Mouse (Mus musculus) heart, embryonic 16.5 days (tissue): Measurements from ENCODE around the gene Ablim1. TPM values are rescaled to one million over a fixed set of nuclear protein-coding genes. Genes with fewer than 3 reads are reported as not detected.

Experiments
- ATAC-seq: fragments of 200-750 bp; cut with Nextera tagmentation; replicated peaks from 2 replicates; pipeline ENCODE4 v1.8.0; 2017; ENCODE audit warnings: moderate number of reproducible peaks; ENCODE audit not compliant: insufficient read depth, low FRiP score; ENCODE audit errors: extremely low read depth
- H3K27ac ChIP-seq: fragments of 300-500 bp; sonication (generic); 2 replicates; pipeline ENCODE4 v1.5.1; 2014; ENCODE audit warnings: mild to moderate bottlenecking, low read length, control low read depth, moderate library complexity
- H3K27me3 ChIP-seq: fragments of 300-500 bp; sonication (generic); 2 replicates; pipeline ENCODE4 v1.6.1; 2014; ENCODE audit warnings: low read length, mixed read lengths; ENCODE audit not compliant: control insufficient read depth, insufficient read depth
- H3K36me3 ChIP-seq: fragments of 300-500 bp; sonication (generic); 2 replicates; pipeline ENCODE4 v1.6.1; 2014; ENCODE audit not compliant: control insufficient read depth, insufficient read depth
- H3K4me1 ChIP-seq: fragments of 300-500 bp; sonication (generic); 2 replicates; pipeline ENCODE4 v1.6.1; 2014; ENCODE audit warnings: low read length, mixed read lengths; ENCODE audit not compliant: control insufficient read depth, insufficient read depth
- H3K4me2 ChIP-seq: fragments of 300-500 bp; sonication (generic); 2 replicates; pipeline ENCODE4 v1.6.1; 2014; ENCODE audit warnings: low read depth, mild to moderate bottlenecking, control low read depth, low read length
- H3K4me3 ChIP-seq: fragments of 300-500 bp; sonication (generic); 2 replicates; pipeline ENCODE4 v1.5.1; 2014; ENCODE audit warnings: mild to moderate bottlenecking, control low read depth, low read length
- H3K9ac ChIP-seq: fragments of 300-500 bp; sonication (generic); 2 replicates; pipeline ENCODE4 v1.6.1; 2014; ENCODE audit warnings: low read length, control low read depth
- H3K9me3 ChIP-seq: fragments of 300-500 bp; sonication (generic); replicated peaks from 2 replicates; pipeline ENCODE4 v1.6.1; 2016; ENCODE audit warnings: low read length; ENCODE audit not compliant: control insufficient read depth
- WGBS: fragments of 180-500 bp; shearing (Covaris S2); extraction: QIAGEN DNeasy Blood & Tissue Kit; methylation state at CpG from one replicate; pipeline ENCODE4 v1.1.7; 2014; 5-methylcytosine and 5-hydroxymethylcytosine counted together
- polyA plus RNA-seq: library from polyadenylated mRNA; unstranded; fragments of >200 nt; fragmentation: Nextera tagmentation; extraction: Ambion mirVana; gene quantifications from 2 replicates; pipeline ENCODE4 v1.2.1, GENCODE M21; 2015

Gene Ablim1
- polyA plus RNA-seq, 1 experiment from 2014 or later, result 72.6 TPM

GRCm38 (mm10) chr19:57236647-57237046, 78.1 kb downstream of the Ablim1 start:
- Histone ChIP-seq H3K4me2 (no peak overlapping the region), H3K4me3 (no peak overlapping the region), H3K27ac (no peak overlapping the region), H3K9ac (no peak overlapping the region), H3K9me3 (no peaks in the 10 kb centered on the region), H3K36me3 (no peaks in the 10 kb centered on the region), H3K4me1 (peaks cover 23% of the 10 kb centered on the region), H3K27me3 (no peaks in the 10 kb centered on the region)
- WGBS, result 79% methylated on average over 15 of the region's 15 CpGs
- ATAC-seq, result no peak

GRCm38 (mm10) chr19:57235931-57236330, 78.8 kb downstream of the Ablim1 start:
- no peak overlapping the region for H3K4me2 ChIP-seq
- ATAC-seq, result no peak
- no peaks in the 10 kb centered on the region for H3K9me3 ChIP-seq
- no peak overlapping the region for H3K27ac ChIP-seq
- no peaks in the 10 kb centered on the region for H3K27me3 ChIP-seq
- H3K9ac ChIP-seq, result no peak overlapping the region
- H3K36me3 ChIP-seq, result no peaks in the 10 kb centered on the region
- peaks cover 23% of the 10 kb centered on the region for H3K4me1 ChIP-seq
- 77% methylated on average over 2 of the region's 2 CpGs for WGBS
- no peak overlapping the region for H3K4me3 ChIP-seq

GRCm38 (mm10) chr19:57230996-57231395, 83.7 kb downstream of the Ablim1 start:
- no peaks in the 10 kb centered on the region for H3K4me1 ChIP-seq
- no peaks in the 10 kb centered on the region for H3K36me3 ChIP-seq
- WGBS, result 69% methylated on average over 4 of the region's 4 CpGs
- no peak overlapping the region for H3K9ac ChIP-seq
- no peaks in the 10 kb centered on the region for H3K9me3 ChIP-seq
- H3K27me3 ChIP-seq, result no peaks in the 10 kb centered on the region
- H3K4me3 ChIP-seq, result no peak overlapping the region
- no peak overlapping the region for H3K4me2 ChIP-seq
- no peak overlapping the region for H3K27ac ChIP-seq
- no peak for ATAC-seq

GRCm38 (mm10) chr19:57229161-57229560, 85.6 kb downstream of the Ablim1 start:
- Histone ChIP-seq H3K27me3 (no peaks in the 10 kb centered on the region), H3K4me2 (no peak overlapping the region), H3K27ac (no peak overlapping the region), H3K9me3 (no peaks in the 10 kb centered on the region), H3K36me3 (no peaks in the 10 kb centered on the region), H3K4me3 (no peak overlapping the region), H3K4me1 (no peaks in the 10 kb centered on the region), H3K9ac (no peak overlapping the region)
- ATAC-seq, result no peak
- WGBS, result 89% methylated on average over 3 of the region's 3 CpGs

GRCm38 (mm10) chr19:57228576-57228975, 86.1 kb downstream of the Ablim1 start:
- no peaks in the 10 kb centered on the region for H3K36me3 ChIP-seq
- H3K4me2 ChIP-seq, result no peak overlapping the region
- no peak overlapping the region for H3K9ac ChIP-seq
- peaks cover 4% of the 10 kb centered on the region for H3K4me1 ChIP-seq
- no peak overlapping the region for H3K4me3 ChIP-seq
- H3K27me3 ChIP-seq, result no peaks in the 10 kb centered on the region
- H3K9me3 ChIP-seq, result no peaks in the 10 kb centered on the region
- ATAC-seq, result no peak
- no peak overlapping the region for H3K27ac ChIP-seq
- 85% methylated on average over 4 of the region's 4 CpGs for WGBS

- H3K36me3 ChIP-seq, result no peaks in the 10 kb centered on the region
- no peak for ATAC-seq
- no peak overlapping the region for H3K4me2 ChIP-seq
- no peak overlapping the region for H3K9ac ChIP-seq
- no peaks in the 10 kb centered on the region for H3K9me3 ChIP-seq
- peaks cover 13% of the 10 kb centered on the region for H3K4me1 ChIP-seq
- no peak overlapping the region for H3K4me3 ChIP-seq
- H3K27ac ChIP-seq, result no peak overlapping the region
- H3K27me3 ChIP-seq, result no peaks in the 10 kb centered on the region
- 94% methylated on average over 5 of the region's 5 CpGs for WGBS
Measured at GRCm38 (mm10) chr19:57224390-57224789, 90.3 kb downstream of the Ablim1 start.

GRCm38 (mm10) chr19:57223686-57224085, 91.0 kb downstream of the Ablim1 start:
- H3K9ac ChIP-seq, result no peak overlapping the region
- no peak overlapping the region for H3K4me2 ChIP-seq
- no peaks in the 10 kb centered on the region for H3K36me3 ChIP-seq
- no peak for ATAC-seq
- no peaks in the 10 kb centered on the region for H3K27me3 ChIP-seq
- peak overlapping the region; percentile 28; the same call in 1 of the 2 replicates for H3K27ac ChIP-seq
- peaks cover 13% of the 10 kb centered on the region for H3K4me1 ChIP-seq
- H3K9me3 ChIP-seq, result no peaks in the 10 kb centered on the region
- no peak overlapping the region for H3K4me3 ChIP-seq
- WGBS, result 61% methylated on average over 3 of the region's 3 CpGs

GRCm38 (mm10) chr19:57222657-57223056, 92.1 kb downstream of the Ablim1 start:
- Histone ChIP-seq H3K4me1 (peaks cover 13% of the 10 kb centered on the region), H3K4me3 (no peak overlapping the region), H3K9ac (no peak overlapping the region), H3K36me3 (no peaks in the 10 kb centered on the region), H3K4me2 (no peak overlapping the region), H3K27me3 (no peaks in the 10 kb centered on the region), H3K9me3 (no peaks in the 10 kb centered on the region), H3K27ac (no peak overlapping the region)
- WGBS, result 97% methylated on average over 6 of the region's 6 CpGs
- ATAC-seq, result no peak

GRCm38 (mm10) chr19:57221684-57222235, 93.0 kb downstream of the Ablim1 start:
- H3K4me1 ChIP-seq, result peaks cover 13% of the 10 kb centered on the region

More at GRCm38 (mm10) chr19:57221684-57222235, 93.0 kb downstream of the Ablim1 start:
- H3K36me3 ChIP-seq, result no peaks in the 10 kb centered on the region
- no peaks in the 10 kb centered on the region for H3K9me3 ChIP-seq
- 46% methylated on average over 7 of the region's 7 CpGs for WGBS
- H3K27me3 ChIP-seq, result no peaks in the 10 kb centered on the region
- no peak overlapping the region for H3K9ac ChIP-seq
- H3K4me3 ChIP-seq, result no peak overlapping the region
- no peak overlapping the region for H3K27ac ChIP-seq
- ATAC-seq, result no peak
- H3K4me2 ChIP-seq, result no peak overlapping the region
